Mouse (Mus musculus) CD4-positive helper T cell, adult 2 months (primary cell): Measurements from ENCODE around the gene Glod4.

ENCODE experiments used
- DNase-seq: peaks from one replicate; pipeline ENCODE4 v3.0.0-alpha.2; 2012; ENCODE audit warnings: low read depth, missing footprints, low spot score

Glod4 gene

DNA sequence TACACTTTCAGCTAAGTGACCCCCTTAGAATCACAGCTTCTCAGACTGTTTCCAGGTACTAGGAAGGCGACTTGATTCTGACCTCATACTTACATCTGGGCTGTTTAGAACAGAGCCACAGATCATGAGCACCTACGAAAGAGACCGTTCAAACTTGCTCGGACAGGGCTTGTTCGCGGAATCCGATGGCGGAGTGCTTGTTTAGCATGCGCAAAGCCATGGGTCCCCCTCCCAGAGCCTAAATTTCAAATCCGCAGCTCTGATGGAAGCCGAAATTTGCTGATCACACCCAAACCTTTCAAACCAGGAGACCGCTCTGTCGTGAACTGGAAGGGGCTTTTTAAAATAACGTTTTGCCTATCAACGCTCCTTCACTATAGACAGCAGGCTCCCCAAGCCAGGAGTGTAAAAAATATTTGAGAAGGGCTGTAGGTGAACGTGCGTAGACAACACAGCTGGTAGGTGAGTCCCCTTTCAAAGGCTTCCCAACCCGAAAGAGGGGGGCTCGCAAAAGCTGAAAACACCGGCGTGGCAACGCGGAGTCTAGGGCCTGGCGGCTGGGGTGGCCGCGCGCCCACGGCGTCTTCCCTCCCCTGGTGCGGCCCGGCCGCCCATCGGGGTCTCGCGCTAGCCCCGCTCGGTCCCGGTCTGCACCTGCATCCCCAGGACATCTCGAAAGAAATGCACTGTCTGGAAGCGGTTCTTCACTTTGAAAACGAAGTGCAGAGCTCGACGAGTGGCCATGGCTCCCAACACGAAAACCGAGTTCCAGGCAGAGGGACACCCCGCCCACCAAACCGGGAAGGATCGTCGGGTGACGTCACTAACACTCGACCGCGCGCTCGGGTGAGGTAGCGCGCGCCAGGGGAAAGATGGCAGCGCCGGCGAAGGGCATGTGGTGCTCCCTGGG, at the start of gene Glod4, which contains the start of gene Mrm3:
Gene Glod4, minus strand, starts transcription at position 825 of the 910 bp plus-strand sequence.
Gene Mrm3, plus strand, starts transcription at position 815 of the 910 bp plus-strand sequence.
- DNase-seq = peak; percentile 90

DNA sequence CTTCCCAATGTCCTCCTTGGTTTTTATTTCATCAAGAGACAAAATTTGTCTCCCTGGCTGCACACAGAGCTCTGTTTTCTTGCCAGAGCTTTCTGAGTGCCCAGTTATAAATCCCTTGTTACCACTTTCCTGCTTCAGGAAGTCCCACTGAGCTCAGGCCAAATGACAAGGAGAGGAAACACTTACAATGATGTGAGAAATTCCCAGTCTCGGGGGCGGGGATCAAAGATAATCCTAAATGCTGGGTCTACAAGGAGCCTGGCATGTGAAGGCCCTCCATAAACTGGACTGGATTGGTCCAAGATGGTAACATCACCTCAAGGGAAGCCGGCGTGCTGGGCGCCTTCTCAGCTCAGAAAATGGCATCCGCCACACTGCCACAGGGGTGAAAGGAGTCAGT, 49.3 kb upstream of the Glod4 start:
- no peak for DNase-seq

DNA sequence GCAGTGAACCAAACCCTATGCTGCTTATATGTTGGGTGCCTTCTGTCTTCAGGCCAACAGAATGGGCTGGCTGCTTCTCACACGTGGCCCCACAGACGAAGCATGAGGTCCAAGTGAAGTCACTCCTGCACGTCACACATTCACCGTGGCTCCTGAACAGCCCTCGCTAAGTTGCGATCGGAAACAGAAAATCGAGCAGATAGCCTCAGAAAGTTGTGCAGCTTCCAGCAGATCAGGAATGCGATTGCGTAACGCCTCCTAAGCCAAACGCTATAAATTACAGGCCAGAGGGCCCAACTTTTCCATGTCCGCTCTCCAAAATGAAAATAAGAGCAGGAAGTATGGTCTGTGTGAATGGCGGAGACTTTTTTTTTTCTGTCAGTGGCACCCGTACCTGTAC, 48.9 kb upstream of the Glod4 start:
- DNase-seq = no peak

DNA sequence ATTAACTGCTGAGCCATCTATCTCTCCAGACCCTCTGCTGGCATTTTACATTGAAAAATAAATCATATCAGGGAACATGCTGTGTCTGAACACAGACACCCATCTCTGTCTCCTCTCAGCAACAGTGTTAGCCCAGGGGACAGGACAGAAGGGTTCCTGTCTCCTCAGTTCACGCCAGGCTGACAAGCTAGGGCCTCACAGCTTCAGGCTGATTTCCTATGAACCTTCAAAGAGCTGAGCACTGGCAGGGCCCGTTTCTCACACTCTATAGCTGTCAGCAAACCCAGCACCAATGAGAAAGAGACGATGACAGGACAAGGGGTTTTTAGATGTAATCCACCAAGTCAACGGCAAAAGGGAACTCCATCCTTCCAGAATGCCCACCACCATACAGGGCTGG, 48.4 kb upstream of the Glod4 start:
- no peak for DNase-seq

DNA sequence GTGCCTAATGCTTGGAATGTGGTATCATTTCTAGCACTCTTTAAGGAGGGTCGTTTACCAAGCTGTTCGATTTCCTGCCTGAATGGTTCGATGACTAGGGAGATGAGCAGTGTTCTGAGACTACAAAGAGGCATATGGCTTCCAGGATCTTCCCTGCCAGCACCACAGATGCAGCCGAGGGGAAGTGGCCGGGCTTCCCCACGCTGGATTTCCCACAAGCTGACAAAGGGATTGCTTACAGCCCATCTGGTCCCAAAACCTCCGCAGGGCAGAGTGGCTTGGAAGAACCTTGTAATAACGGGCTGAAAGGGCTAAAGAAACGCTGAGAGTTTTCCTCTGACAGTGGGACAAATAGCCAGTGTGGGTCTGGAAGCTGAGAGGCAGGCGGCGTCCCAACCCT, 46.8 kb upstream of the Glod4 start:
- no peak for DNase-seq

DNA sequence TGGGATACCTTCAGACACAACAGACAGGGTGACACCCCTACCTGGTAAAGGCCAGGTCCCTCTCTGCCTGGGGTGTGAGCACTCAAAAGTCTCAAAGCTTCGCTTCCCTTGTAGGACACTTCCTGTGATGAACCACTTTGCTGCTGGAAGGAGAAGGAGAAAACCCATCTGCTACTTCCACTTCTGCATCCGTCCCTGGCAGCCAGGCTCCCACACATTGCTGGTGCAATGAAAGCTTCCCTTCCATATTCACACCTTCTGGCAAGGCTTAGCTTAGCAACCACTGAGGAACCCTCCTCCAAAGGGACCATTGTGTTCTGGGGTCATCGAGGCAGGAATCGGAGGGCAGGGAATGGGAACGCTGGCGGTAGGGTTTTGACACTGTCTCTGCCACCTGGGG, 45.1 kb upstream of the Glod4 start:
- DNase-seq = no peak

DNA sequence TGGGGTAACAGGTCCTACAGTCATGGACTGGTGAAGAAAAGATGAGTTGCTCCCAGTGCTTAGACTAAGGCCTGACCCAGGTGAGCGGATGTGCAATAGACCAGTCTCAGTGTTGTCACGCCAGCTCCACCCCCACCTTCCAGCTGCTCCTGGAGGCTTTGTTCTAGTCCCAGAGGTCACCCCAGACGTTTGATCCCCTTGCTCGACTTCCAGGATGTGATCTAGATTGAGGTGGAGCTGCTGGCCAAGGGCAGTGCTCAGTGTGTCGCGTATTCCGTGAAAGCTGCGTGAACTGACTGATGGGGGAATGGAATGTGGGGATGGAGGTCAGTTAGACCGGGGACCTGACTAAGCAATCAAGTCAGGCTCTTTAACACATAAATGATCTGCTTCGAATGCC, 43.8 kb upstream of the Glod4 start:
- DNase-seq = no peak

DNA sequence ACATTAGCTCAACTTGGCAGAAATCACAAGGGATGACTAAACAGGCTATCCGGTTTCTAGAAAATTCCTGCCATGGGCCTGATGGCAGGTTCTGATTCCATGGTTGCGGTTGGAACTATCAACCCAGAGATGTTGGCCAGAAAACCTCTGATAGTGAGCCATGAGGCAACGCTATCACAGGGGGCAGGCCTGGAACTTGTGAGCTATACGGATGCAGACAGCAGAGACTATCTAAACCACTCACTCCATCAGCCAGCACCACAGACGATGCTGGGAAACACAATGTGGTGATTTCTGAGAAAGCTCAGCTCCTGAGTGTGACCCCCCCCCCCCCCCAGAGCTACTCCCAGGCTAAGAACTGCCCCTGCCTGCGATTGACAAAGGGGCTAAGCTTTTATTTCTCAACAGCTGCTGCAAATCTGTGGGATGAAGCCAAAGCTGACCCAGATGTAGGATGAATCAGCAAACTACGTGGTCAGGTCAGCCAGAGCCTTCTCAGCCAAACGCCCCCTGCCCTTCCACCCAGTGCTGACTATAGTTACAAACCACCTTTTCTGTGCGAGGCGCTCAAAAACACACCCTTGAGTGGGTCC, 43.1 kb upstream of the Glod4 start:
- no peak for DNase-seq

DNA sequence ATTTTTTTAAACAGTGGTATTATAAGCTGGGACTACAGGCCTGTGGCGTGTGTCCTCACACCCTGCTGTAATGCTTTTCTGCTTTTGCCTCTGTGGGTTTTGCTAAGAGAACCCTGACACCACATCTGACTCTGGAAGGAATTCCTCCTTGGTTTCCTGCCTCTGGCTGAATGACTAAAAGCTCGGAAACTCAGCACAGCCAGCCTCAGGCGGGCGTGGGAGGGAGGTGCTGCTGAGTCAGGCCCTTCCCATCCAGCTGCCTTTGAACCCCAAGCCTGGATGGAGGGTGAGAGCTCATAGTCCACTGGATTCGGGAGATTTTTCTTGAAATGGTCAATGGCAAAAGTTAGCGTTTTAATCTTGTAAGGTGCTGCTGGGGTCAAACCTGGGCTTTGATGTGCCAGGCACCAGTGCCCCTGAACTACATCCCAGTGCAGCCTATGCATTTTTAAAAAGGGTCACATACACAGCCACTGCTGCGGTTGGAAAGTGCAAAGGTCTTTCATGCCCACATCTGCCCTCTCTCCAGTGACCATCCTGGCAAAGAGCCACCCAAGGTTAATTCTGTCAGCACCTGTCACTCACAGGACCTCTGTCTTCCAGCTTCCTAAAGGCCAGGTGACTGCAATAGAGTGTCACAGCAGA, 42.0 kb upstream of the Glod4 start:
- no peak for DNase-seq

DNA sequence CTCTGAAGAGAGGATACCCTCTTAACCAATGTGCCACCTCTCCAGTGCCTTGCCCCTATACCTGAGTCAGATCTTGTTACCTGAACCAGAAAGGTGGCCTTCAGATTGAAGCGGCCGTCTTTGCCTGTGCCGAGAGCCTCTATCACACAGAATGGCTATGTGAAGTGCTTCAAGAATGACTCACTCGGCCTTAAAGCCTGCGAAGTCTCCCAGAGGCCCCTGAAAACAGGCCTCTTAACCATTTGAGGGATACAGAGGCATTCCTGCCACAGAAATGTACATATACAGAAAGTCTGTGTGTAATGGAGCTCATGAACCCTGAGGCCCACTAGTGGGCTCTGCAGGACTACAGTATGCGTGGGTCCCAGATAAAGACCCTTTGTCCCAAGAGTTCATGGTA, 40.3 kb upstream of the Glod4 start:
- no peak for DNase-seq

DNA sequence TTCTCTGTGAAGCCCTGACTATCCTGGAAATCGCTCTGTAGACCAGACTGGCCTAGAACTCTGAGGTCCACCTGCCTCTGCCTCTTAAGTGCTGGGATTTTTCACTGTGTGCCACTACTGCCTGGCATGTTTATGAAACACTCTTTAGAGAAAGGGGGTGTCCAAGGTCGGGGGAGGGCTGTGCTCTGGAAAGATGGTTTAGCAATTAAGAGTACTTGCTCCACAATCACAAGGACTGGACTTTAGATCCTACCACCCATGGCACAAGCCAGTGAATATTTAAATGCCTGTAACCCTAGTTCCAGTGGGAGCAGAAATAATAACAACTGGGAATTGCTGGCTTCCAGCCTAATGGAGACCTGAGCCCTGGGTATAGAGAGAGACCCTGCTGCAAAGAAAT, 36.4 kb upstream of the Glod4 start:
- no peak for DNase-seq

DNA sequence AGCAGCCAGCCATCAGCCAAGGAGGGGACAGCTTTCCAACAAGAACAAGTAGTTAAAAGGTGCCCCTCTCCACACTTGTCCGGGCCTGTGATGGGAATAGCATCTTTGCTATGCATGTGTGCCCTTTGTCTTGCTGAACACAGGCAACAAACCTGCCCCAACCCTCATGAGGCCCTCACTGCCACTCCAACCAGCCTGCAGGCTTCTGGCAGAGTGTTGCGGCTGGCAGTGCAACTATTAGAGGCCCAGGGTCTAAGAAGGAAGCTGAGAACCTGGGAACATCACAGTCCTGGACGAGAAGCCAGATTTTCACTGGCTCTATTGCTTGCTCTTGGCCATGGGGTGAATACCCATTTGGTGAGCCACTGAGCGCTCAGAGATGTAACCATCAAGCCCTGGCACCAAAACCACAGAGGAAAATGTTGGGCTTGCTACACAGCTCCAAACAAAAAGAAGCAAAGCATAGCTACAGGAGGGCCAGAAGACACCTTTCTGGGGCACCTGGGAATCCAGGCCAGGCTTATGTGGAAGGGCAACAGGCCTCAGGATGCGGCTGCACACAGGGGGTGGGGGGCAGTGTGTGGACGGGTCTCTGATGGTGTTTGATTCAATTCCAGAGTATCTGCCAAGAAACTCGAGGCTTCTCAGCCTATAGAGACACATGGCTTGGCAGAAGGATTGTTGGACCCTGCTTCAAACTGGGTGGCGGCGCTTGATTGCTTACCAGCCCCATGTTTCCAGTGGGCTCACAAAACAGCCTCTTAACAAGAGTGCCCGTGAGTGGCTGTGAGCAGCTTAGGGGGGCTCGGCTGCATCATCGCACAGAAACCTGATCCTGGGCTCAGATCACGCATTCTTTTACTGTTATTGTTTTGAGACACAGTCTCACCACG, 35.7 kb upstream of the Glod4 start:
- no peak for DNase-seq

DNA sequence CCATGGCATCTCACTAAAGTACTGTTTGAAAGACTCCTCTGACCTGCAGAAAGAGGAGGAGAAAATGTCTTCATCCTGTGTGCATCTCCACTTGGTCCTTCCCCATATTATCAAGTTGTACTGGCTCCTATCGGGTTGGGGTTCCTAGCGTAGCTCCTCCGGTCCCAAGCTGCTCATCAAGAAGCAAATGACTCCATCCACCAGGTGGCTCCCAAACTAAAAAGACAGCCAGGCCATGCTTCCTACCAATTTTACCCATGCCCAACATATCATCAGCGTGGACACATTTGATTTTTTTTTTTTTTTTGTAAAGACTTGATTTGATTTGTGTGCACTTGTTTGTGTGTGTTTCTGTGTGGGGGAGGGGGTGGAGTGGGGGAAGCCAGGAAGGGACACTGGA, 28.9 kb upstream of the Glod4 start:
- no peak for DNase-seq

DNA sequence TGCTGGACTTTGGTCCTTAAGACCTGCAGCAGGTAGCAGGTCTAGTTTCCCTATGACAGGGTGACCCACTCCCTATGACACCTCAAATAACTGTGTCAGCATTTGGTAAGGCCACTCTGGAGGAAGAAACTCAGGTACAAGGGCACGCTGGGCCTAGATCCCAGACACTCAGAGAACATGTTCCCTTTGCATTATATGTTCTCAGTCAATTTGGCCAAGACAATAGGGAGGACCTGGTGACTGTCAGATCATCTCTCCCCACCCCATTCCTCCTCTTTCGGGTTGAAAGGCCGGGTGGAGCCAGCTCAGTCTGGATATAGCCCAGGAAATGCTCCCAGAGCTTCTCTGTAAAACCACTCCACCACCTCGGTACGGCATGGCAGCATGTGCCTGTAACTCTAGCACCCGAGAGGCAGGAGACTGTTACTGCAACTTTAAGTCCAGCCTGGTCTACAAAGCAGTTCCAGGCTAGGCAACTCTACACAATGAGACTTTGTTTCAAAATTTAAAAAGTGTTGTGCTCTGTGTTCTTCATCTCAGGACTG, 25.1 kb upstream of the Glod4 start:
- DNase-seq = no peak

DNA sequence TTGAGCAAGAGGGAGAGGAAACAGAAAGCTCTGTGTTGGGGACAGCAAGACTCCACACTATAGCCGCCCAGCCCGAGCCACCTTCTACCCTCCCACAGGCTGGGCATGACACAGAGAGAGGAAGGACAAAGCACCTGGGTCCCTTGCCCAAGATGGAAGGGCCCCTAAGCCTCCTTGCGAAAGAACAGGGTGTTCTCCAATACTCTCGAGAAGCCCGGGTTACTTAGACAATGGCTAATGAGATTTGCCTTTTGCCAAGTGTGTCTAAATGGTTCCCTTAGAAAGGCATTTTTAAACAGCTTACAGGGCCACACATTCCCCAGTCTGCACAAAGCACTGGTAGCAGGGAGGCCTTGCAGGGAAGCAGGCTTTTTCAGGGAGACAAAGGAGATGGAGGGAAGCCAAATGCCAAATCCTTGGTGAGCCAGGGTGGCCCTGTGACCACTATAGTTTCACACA, 24.5 kb upstream of the Glod4 start:
- DNase-seq = no peak

DNA sequence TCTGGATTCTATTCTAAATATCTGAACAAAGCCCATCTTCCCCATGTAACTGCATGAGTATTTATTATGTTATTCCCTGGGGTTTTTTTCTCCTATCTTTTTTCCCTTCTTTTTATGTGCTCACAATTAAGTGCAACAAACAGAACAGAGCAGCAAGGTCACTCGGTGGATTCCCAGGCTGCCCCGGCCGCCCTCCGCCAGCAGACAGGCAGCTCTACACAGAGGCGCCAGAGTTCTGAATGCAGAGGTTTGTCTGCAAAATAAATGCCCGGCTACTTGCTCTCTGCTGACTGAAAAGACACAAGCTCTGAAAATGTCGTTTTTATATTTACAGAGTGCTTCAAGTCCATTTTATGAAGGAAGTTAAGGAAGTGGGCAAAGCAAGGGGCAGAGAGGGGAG, 24.0 kb upstream of the Glod4 start:
- DNase-seq = no peak

DNA sequence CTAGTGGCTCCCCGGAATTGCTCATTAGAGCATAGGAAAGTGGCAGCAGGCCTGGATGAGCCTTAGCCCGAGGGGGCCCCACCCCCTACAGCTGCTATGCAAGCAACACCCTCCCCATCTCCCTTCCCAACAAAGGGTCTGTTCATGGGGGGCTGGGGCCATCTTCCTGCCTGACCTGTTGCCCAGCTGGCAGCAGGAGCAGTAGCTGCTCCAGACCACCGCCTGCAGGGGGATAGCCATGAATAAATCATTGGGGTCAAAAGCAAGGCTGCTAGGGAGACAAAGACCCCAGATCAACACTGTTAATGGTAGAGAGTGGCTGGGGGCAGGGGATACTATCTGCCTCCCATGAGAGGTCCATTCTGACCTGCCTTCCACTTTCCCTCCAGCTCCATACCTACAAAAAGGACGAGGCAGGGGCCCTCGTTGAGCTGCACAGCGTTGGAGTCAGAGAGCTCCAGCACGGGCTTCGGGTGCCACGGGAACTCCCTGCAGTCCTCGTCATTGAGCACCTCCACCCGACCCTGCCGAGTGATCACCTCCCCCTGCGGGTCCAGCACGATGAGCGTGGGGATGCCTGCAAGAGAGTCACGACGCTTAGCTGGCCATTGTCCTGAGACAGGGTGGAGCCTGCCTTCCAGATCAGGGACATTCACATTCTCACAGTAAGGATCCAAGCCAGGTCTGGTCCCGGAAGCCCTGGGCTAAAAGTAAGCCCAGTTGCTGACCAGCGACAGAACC, 19.3 kb upstream of the Glod4 start:
- DNase-seq = no peak

DNA sequence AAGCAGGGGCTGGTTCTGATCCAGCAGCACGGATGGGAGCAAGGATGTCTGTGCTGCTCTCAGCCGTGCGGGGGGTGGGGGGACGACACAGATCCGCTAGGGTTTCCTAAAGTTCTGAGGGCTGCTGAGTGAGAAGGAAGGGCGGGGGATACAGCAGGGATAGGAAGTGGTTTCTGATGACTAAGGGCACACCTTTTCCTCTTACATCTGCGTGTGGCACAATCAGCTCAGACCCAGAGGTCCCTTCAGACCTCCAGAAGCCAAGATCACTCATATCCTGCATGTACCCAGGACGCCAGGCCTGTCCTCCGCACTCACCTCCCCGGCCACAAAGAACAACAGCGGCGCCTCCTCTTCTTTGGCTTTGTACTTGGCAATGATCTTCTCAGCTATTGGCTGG, 17.7 kb upstream of the Glod4 start:
- DNase-seq = peak; percentile 70

DNA sequence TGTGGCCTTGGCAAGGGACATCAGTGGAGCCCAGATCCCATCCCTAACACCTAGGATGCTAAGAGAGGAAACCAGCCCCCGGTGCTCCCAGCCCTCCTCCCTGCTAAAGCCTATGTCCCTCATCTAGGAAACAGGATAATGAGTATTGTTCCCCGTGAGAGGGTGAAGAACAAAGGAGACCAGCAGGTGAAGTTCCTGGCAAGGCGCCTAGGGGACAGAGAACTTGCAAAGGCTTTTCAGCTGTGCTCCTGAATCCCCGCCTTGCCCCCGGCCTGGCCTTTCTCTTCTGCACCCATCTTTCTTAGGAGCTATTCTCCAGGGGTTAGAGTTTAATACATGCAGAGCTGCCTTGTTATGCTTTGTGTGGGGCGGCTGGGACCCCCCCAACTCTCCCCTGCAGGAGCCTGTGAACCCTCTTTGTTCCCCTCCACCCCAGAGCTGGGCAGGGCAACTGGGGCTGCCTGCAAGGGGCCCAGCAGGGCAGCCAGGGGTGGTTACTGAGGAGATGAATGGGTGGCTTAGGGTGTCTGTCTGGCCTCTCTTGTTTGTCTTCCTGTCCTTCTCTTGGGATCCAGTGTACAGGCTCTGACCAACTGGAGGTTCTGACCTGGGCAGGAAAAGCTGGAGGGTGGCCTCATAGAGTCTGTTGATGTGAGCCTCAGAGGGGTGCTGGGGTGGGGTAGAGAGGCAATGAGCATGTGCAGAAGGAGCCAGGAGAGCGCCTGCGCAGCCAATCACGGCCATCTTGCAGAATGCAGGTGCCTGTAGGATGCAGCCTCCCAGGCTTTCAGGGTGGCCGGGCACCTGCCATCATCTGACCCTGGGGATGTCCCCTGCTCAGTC, 16.9 kb upstream of the Glod4 start:
- no peak for DNase-seq

DNA sequence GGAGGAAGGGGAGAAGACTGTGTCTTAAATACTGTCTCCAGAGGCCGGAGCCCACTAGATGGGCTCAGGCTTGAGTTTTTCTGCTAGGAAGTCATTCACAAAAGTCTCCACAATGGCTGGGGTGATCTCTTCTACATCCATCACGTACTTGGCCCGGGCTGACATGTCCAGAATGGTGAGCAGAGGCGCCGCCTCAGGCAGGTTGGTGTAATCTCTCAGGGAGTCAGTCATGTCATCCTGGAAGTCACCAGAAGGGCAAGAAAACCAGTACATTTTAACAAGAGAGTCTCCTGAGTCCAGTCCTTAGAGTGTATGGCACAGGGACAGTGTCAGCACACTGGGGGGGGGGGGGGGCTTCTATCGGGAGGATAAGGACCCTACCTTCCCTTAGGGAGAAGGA, 15.0 kb upstream of the Glod4 start:
- DNase-seq = no peak
